Mouse (Mus musculus): ENCODE data around the gene Sh3d21. TPM values are rescaled to one million over a fixed set of nuclear protein-coding genes. Genes with fewer than 3 reads are reported as not detected.

Sh3d21 gene
- polyA plus RNA-seq, 1 experiment from 2014 or later = 4.7 TPM

DNA sequence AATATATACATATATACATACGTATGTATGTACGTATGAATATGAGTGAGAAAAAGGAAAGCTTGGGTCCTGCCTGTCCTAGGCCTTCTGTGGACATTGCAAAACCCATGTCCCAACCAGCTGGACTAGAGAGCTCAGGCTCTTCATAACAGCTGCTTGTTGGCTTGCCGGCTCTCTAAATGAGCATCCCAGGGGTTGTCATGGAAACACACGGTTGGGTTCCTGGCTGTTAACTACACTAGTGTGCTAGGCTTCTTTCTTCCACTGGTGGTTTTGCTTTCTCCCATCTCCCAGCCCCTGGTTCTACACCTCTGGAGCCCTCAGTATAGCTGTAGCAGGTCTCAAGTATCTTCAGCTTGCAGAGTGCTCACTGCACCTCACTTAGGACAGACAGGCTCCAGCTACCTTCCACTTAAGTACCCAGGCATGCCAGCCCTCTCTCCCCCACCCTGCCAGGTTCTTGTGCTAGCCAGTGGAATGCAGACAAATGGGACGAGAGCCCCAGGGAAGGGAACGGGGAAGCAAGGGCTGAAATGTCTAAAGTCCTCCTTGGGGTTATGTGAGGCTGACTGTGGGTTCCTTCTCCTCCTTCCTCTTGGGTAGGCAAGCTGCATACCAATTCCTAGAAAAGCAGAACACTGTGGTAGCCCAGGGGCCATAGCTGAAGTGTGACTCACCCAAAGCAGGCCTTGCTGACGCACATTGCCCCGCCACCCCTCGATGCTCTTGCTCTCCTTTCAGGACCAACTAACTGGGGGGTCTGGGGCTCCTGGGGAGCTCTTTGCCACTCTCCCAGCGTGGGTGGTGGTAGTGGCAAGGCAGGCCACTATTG lies 31.8 kb downstream of the Sh3d21 start:
- Histone ChIP-seq H3K4me3 (no peak overlapping the region), H3K9me3 (replicated peaks) (no peaks in the 10 kb centered on the region), H3K36me3 (peaks cover 81% of the 10 kb centered on the region), H3K4me1 (peaks cover 42% of the 10 kb centered on the region), H3K27ac (peak overlapping the region; percentile 70), H3K27me3 (ENCODE audit: low read depth, poor library complexity, severe bottlenecking) (no peaks in the 10 kb centered on the region)
- 65% methylated on average over 10 of the region's 10 CpGs for WGBS
- no peak for DNase-seq (ENCODE audit: low spot score)

DNA sequence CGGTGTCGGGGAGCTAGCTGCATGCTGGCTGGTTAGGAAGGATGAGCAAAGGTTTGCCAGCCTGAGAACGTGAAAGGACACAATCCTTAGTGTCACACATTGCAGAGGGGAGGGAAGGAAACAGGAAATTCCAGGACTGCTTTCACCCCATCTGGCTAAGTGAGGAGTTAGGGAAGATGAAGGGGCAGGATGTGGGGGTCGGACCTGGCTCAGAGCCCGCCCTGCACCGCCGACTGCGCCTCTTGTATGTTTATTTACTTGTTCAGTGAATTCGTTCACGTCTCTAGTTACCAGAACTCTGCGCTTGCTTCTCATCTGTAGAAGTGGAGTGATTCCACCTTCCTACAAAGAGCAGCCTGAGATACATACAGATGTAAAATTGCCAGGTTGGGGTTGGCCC lies 32.8 kb downstream of the Sh3d21 start:
- DNase-seq (ENCODE audit: low spot score) = no peak

DNA sequence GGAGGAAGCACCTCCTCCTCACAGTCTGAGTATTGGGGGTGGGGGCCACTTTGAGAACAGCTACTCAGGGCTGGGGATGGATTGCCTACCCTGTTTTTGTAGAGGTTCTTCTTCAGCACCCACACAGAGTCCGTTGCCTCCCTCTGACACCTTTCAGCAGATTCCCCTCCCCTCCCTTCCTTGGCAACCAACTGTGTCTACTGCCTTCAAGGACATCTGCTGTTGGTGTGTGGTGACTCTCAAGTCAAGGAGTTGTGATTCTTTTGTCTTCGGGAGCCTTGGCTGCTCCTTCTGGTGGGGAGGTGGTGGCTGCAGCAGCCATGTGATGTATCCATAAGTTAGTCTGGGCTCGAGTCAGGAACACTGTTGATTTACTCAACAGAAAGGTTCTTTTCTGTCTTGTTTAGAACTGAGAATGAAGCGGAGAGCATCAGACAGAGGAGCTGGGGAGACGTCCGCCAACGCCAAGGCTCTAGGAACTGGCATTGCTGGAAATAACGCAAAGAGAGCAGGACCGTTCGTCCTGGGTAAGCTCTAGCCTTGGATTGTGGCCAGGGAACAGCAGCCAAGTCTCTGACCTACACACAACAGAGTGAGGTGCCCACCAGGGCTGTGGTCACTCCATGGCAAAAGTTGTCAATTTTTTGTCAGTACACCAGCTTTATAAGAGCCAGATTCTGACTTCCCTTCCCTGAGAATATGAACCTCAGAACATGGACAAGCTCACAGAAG lies 39.8 kb downstream of the Sh3d21 start:
- 91% methylated on average over 10 of the region's 10 CpGs for WGBS
- Histone ChIP-seq H3K27me3 (ENCODE audit: low read depth, poor library complexity, severe bottlenecking) (no peaks in the 10 kb centered on the region), H3K27ac (no peak overlapping the region), H3K36me3 (peaks cover 80% of the 10 kb centered on the region), H3K9me3 (replicated peaks) (no peaks in the 10 kb centered on the region), H3K4me3 (no peak overlapping the region), H3K4me1 (no peaks in the 10 kb centered on the region)
- no peak for DNase-seq (ENCODE audit: low spot score)

More for the DNA sequence above, 32.8 kb downstream of the Sh3d21 start:
- Histone ChIP-seq H3K9me3 (replicated peaks) (no peaks in the 10 kb centered on the region), H3K4me1 (peaks cover 42% of the 10 kb centered on the region), H3K36me3 (peaks cover 81% of the 10 kb centered on the region), H3K27ac (peak overlapping the region; percentile 37), H3K27me3 (ENCODE audit: low read depth, poor library complexity, severe bottlenecking) (no peaks in the 10 kb centered on the region), H3K4me3 (no peak overlapping the region)
- 58% methylated on average over 11 of the region's 11 CpGs for WGBS

DNA sequence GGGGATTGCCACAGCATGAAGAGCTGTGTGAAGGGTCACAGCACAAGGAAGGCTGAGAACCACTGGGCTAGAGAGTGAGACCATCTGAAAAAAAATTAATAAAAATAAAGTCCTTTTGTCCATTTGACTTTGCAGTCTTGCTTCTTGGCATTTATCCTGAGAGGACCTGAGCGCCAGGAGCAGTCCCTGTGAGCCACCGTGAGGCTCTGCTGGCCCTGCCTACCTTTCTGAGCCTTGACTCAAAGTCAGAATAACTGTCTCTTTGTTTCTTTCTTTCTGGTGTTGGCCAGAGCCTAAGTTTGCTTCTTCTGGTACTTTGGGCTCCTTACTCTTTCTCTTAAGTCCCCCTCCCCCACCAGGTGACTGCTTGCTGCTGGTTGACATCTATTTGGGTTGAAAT lies 42.8 kb downstream of the Sh3d21 start:
- no peak for DNase-seq (ENCODE audit: low spot score)
- Histone ChIP-seq H3K36me3 (peaks cover 61% of the 10 kb centered on the region), H3K27me3 (ENCODE audit: low read depth, poor library complexity, severe bottlenecking) (no peaks in the 10 kb centered on the region), H3K9me3 (replicated peaks) (no peaks in the 10 kb centered on the region), H3K4me1 (peaks cover 8% of the 10 kb centered on the region; the same call in 1 of the 2 replicates), H3K27ac (no peak overlapping the region), H3K4me3 (no peak overlapping the region)
- 90% methylated on average over 2 of the region's 2 CpGs for WGBS

DNA sequence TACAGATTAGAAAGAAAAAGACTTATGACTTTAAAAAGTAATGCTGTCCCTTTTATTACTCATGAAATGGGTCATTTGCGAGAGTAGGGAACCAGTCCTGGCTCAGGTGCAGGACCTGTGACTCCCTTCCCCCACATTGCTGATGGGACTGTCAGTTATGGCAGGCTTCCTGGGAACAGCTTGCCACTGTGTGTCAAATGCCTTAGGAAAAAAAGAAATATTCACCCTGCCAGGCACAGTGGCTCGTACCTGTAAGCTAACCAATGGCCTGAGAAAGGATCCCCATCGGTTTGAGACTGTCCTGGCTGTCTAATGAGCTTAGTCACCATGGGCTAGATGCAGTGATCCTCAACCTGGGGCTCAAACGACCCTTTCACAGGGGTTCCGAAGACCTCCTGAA lies 43.2 kb downstream of the Sh3d21 start:
- DNase-seq (ENCODE audit: low spot score) = no peak
- Histone ChIP-seq H3K4me3 (no peak overlapping the region), H3K9me3 (replicated peaks) (no peaks in the 10 kb centered on the region), H3K27me3 (ENCODE audit: low read depth, poor library complexity, severe bottlenecking) (no peaks in the 10 kb centered on the region), H3K27ac (no peak overlapping the region), H3K4me1 (peaks cover 10% of the 10 kb centered on the region; the same call in 1 of the 2 replicates), H3K36me3 (peaks cover 56% of the 10 kb centered on the region)
- WGBS = 92% methylated on average over 5 of the region's 5 CpGs

DNA sequence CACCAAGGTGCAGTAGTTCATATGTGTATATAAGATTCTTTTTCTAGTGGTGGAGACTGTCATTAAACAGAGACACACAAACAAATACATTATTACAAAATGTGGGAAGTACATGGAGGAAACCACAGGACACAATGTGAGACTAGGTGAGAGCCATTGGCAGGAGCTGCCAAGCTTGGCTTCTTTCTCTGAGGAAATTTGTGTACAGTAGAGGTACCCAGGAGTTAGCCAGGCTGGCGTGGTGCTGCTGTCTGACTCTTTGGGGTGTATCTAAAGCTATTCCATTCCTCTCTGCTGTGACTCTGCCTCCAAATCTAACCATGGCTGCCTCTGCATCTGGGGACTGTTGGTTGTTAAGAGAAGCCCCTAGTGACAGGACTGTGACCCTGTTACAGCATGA lies 44.2 kb downstream of the Sh3d21 start:
- no peaks in the 10 kb centered on the region for H3K27me3 ChIP-seq (ENCODE audit: low read depth, poor library complexity, severe bottlenecking)
- H3K4me3 ChIP-seq = no peak overlapping the region
- H3K27ac ChIP-seq = no peak overlapping the region
- H3K9me3 ChIP-seq (replicated peaks) = no peaks in the 10 kb centered on the region
- 96% methylated on average over 1 of the region's 1 CpGs for WGBS
- H3K36me3 ChIP-seq = peaks cover 47% of the 10 kb centered on the region
- DNase-seq (ENCODE audit: low spot score) = no peak
- peaks cover 10% of the 10 kb centered on the region; the same call in 1 of the 2 replicates for H3K4me1 ChIP-seq

DNA sequence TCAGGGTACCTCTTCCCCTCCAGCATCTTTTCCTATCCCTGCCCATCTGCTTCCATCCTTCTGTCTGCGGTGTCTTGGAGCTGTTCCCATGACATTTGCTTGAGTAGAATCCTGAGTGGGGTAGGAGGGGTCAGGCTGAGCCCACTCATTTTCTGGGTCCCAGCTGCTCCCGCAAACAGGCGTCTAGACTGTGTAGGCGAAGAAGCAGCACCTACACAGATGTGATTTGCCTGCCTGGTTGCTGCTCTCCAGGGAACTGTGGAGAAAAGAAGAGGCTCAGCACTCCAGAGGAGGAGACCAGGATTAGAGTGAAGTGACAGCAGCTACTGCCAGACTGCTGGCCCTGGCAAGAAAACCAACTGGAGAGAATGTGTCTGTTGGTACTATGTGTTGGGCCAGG lies 44.6 kb downstream of the Sh3d21 start:
- no peak overlapping the region for H3K4me3 ChIP-seq
- WGBS = 94% methylated on average over 4 of the region's 4 CpGs
- H3K9me3 ChIP-seq (replicated peaks) = no peaks in the 10 kb centered on the region
- H3K27me3 ChIP-seq (ENCODE audit: low read depth, poor library complexity, severe bottlenecking) = no peaks in the 10 kb centered on the region
- no peak for DNase-seq (ENCODE audit: low spot score)
- no peak overlapping the region for H3K27ac ChIP-seq
- H3K4me1 ChIP-seq = peaks cover 14% of the 10 kb centered on the region; the same call in 1 of the 2 replicates
- peaks cover 44% of the 10 kb centered on the region for H3K36me3 ChIP-seq

DNA sequence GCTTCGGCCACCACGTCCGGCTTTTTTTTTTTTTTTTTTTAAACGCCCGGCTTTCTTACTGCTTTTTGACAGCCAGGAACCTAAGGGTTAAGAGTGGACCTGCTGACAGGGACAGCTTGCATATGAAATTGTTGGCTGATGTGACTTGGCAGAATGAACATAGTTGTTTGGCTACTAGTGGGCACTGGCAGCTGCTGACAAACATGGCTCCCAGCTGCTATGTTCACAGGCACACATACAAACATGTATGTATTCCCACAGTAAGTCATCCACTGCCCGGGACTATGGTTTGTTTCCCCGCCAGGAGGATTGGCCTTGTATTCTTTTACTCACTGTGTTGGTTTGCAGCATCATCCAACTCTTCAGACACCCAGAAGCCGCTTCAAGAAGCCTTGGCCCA lies 46.2 kb downstream of the Sh3d21 start:
- Histone ChIP-seq H3K27ac (no peak overlapping the region), H3K27me3 (ENCODE audit: low read depth, poor library complexity, severe bottlenecking) (no peaks in the 10 kb centered on the region), H3K4me3 (no peak overlapping the region), H3K9me3 (replicated peaks) (no peaks in the 10 kb centered on the region), H3K36me3 (peaks cover 37% of the 10 kb centered on the region), H3K4me1 (peaks cover 17% of the 10 kb centered on the region)
- no peak for DNase-seq (ENCODE audit: low spot score)
- WGBS = 82% methylated on average over 8 of the region's 8 CpGs

DNA sequence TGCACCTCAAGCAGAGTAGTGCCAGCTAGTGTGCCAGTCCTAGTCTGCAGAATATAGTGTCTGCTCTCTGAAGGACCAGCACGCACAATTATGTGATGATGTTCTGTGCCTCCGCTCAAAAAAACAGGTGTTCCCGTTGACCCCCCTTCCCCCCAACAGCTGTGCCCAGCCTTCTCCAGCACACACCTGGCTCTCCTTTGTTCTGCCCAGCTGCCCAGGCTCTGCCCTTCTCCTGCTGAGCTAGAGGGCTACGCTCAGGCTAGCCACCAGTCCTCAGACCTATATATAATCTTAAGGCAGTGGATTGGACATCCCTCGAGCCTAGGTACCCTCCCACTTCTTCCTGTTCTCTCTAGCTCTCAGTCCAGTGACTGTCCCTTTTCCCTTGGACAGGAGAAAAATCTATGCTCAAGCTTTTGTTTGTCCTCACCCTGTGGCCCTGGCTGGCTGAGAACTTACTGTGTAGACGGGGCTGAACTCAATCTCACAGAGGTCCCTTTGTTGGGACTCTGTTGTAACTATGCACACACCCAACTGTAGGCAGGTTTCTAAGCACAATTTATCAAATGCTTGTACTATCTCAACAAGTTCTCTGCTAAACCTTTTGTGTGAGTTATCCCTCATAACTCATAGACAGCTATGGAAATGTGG lies 47.3 kb downstream of the Sh3d21 start:
- Histone ChIP-seq H3K27ac (peak overlapping the region; percentile 25; the same call in 1 of the 2 replicates), H3K9me3 (replicated peaks) (no peaks in the 10 kb centered on the region), H3K4me1 (peaks cover 29% of the 10 kb centered on the region), H3K27me3 (ENCODE audit: low read depth, poor library complexity, severe bottlenecking) (no peaks in the 10 kb centered on the region), H3K4me3 (no peak overlapping the region), H3K36me3 (peaks cover 25% of the 10 kb centered on the region)
- 77% methylated on average over 6 of the region's 6 CpGs for WGBS
- no peak for DNase-seq (ENCODE audit: low spot score)

DNA sequence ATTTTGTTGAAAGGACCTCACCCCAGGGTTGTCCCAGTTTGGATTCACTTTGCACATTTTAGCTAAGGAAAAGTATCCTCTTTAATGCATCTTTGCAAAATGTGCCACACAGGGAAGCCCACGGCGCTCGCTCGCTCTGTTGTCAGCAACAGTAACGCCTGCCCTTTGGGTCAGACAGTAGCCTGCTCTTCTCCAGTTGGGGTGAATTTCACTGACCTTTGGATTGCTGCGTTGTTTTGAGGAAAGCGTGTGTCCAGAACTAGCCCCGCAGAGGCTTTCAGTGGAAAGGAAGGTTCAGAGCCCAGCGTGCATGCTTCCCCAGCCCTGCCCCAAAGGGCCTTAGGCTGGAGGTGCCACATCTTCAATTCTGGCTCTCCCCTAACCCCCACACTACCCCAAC lies 47.9 kb downstream of the Sh3d21 start:
- H3K36me3 ChIP-seq = peaks cover 19% of the 10 kb centered on the region

DNA sequence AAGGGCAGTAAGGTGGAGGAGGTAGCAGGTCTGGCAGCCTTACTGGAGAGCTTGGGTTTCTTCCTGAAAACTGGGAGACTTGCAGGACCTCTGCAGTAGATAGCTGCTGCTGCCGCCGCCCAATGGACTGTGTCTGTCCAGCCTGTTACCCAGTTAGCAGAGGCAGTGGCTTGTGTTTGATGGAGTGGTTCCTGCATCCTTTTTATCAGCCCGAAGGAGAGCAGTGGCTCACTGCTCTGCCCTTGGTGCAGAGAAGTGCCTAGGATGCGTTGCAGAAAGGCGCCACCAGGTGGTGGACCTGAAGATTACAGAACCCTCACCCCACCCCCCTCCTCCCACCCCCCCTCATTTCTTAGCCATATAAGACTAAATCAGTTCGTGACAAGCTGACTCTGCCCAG lies 49.3 kb downstream of the Sh3d21 start:
- no peaks in the 10 kb centered on the region for H3K9me3 ChIP-seq (replicated peaks)
- peaks cover 13% of the 10 kb centered on the region for H3K36me3 ChIP-seq
- H3K4me3 ChIP-seq = no peak overlapping the region
- peaks cover 49% of the 10 kb centered on the region for H3K4me1 ChIP-seq
- H3K27ac ChIP-seq = no peak overlapping the region
- no peaks in the 10 kb centered on the region for H3K27me3 ChIP-seq (ENCODE audit: low read depth, poor library complexity, severe bottlenecking)
- 13% methylated on average over 6 of the region's 6 CpGs for WGBS
- peak; percentile 72 for DNase-seq (ENCODE audit: low spot score)

More for the DNA sequence above, 47.9 kb downstream of the Sh3d21 start:
- no peaks in the 10 kb centered on the region for H3K9me3 ChIP-seq (replicated peaks)
- 87% methylated on average over 9 of the region's 9 CpGs for WGBS
- peak overlapping the region; percentile 25; the same call in 1 of the 2 replicates for H3K27ac ChIP-seq
- H3K27me3 ChIP-seq (ENCODE audit: low read depth, poor library complexity, severe bottlenecking) = no peaks in the 10 kb centered on the region
- DNase-seq (ENCODE audit: low spot score) = no peak
- peaks cover 34% of the 10 kb centered on the region for H3K4me1 ChIP-seq
- H3K4me3 ChIP-seq = no peak overlapping the region

DNA sequence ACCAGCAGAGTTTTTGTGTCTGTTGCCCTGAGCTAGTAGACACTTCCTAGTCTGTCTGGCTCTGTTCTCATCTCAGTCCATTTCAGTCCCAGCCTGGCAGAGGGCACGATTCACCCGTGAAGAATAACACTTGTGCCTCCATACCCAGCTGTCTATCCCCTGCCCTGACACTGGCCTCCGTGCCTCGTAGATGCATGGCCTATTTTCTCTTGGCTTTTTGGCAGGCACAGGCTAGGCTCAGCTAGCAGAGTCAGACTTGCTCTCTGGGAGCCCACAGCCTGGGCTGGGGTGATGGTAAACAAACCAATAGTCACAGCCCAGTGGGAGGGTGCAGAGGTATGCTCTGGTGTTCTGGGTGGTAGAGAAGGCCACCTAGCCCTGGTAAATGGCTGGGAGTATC lies 50.0 kb downstream of the Sh3d21 start:
- H3K4me1 ChIP-seq = peaks cover 56% of the 10 kb centered on the region
- DNase-seq (ENCODE audit: low spot score) = no peak
- 76% methylated on average over 4 of the region's 4 CpGs for WGBS
- no peaks in the 10 kb centered on the region for H3K27me3 ChIP-seq (ENCODE audit: low read depth, poor library complexity, severe bottlenecking)
- H3K9me3 ChIP-seq (replicated peaks) = no peaks in the 10 kb centered on the region
- no peak overlapping the region for H3K27ac ChIP-seq
- H3K36me3 ChIP-seq = peaks cover 6% of the 10 kb centered on the region; the same call in 1 of the 2 replicates
- no peak overlapping the region for H3K4me3 ChIP-seq

DNA sequence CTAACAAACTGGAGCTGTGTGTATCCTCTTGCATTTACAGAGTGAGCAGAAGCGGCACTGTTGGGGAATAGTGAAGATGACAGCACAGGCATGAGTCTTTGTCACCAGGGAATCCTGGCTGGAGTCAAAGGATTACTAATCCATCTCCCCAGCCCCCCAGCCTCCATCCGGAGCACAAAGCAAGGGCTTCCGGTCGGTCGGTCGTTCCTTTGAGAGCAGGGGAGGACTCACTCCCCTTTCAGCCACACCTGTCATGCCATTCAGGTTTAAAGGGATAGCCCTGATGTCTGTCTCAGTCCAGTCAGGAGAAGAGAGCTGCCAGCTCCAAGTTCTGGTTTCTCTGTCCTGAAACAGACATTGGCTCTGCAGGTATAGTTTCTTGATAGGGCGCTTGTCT lies 52.1 kb downstream of the Sh3d21 start:
- Histone ChIP-seq H3K4me3 (peak overlapping the region; percentile 19), H3K27ac (peak overlapping the region; percentile 78), H3K4me1 (peaks cover 71% of the 10 kb centered on the region), H3K36me3 (no peaks in the 10 kb centered on the region), H3K27me3 (ENCODE audit: low read depth, poor library complexity, severe bottlenecking) (no peaks in the 10 kb centered on the region), H3K9me3 (replicated peaks) (no peaks in the 10 kb centered on the region)
- no peak for DNase-seq (ENCODE audit: low spot score)
- WGBS = 25% methylated on average over 7 of the region's 7 CpGs

All from limb, embryonic 10.5 days (tissue).